Mouse (Mus musculus) embryo, embryonic 10 days (tissue): Measurements from ENCODE around the gene Gabpb2.

ENCODE experiments used
- DNase-seq: peaks from one replicate; pipeline ENCODE4 v3.0.0-alpha.2; 2015; ENCODE audit warnings: low spot score

Gene Gabpb2

GRCm38 (mm10) chr3:95217255-95218134 lies at the start of gene Gabpb2:
TSS of gene Gabpb2 (minus strand) at chr3:95217916.
- peak; percentile 97 for DNase-seq

- no peak for DNase-seq
Observed at GRCm38 (mm10) chr3:95266052-95266451, 48.3 kb upstream of the Gabpb2 start.

DNA sequence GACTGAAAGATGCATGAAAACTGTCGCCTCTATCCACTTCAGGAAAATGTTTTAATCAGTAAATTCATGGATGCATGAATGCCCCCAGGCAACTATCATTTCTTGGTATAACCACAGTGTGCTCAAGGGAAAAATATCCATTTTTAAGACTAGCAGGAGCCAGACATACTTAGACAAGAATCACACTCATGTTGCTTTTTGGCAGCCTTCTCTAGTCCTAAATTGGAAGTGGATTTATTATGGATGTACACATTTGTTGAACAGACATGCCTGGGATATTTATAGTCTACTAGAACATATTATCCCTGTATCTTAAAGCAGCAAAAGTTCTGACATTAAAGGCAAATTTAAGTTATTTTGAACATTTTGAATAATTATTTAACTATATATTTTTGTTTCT lies 47.0 kb upstream of the Gabpb2 start:
- no peak for DNase-seq

- DNase-seq, result peak; percentile 88
Observed at GRCm38 (mm10) chr3:95263089-95263739, 45.5 kb upstream of the Gabpb2 start.

- no peak for DNase-seq
Observed at GRCm38 (mm10) chr3:95261975-95262374, 44.3 kb upstream of the Gabpb2 start.

DNA sequence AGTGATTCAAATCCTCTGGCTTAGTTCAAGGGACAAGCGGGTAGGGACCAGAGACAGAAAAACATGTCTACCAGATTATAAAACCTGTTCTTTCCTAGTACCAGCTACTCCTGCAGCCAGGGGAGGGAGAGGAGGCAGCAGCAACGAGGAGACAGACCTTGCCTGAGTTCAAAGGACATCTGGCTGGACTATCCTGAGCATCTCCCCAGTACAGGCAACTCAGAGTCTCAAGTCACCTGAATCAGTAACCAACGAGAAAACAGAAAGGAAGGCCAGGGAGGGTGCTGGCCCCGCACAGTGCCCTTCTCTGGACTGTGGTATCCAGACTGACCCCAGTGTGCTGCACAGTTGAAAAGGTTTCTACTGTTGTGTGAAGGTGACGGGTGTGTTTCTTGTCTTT lies 39.2 kb upstream of the Gabpb2 start:
- DNase-seq, result no peak

GRCm38 (mm10) chr3:95250783-95251424 lies 33.2 kb upstream of the Gabpb2 start, which contains the start of gene Bnipl:
TSS of gene Bnipl (minus strand) at chr3:95251193.
- DNase-seq, result no peak

GRCm38 (mm10) chr3:95250361-95250760 lies 32.6 kb upstream of the Gabpb2 start:
- DNase-seq, result no peak

- no peak for DNase-seq
Observed at GRCm38 (mm10) chr3:95247660-95248336, 30.1 kb upstream of the Gabpb2 start.

- no peak for DNase-seq
Observed at GRCm38 (mm10) chr3:95246465-95247231, 28.9 kb upstream of the Gabpb2 start.

DNA sequence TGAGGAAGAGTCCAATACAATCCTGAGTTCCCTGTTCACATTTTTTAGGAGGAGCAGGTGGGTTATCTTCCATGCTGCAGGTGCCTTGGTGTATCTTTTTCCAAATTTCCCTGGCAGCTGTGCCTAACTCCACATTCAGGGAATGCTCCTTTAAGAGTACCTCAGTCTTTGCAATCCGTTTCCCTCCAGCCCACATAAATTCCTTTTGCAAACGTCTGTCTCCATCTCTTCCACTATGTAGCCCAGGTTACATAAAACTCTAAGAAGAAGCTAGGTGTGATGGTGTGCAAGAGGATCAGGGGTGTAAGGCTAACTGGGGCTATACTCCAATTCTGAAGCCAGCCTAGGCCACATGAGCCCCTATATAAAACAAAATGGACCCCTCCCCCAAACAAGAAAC lies 25.4 kb upstream of the Gabpb2 start:
- DNase-seq, result no peak

GRCm38 (mm10) chr3:95241498-95241897 lies 23.8 kb upstream of the Gabpb2 start, which contains the start of gene Gm128:
TSS of gene Gm128 (minus strand) at chr3:95241598.
- no peak for DNase-seq

DNA sequence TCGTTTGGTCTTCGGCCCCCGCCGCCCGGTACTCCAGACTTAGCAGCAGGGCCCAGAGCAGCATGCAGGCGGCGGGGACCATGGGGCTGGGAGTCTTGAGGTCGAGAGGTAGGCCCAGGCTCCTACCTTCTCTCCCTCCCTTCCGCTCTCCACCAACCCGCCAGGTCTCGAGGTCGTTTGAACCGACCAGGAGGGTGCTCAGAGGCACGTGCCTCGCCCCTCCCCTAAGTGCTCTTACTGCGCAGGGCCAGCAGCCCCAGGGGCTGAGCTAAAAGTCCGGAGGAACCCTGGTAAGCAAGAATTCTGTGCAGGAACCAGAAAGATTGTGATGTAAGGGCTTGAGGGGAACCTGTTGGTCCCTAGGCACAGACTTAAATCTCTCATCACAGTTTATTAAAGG lies 23.2 kb upstream of the Gabpb2 start:
- DNase-seq, result no peak

GRCm38 (mm10) chr3:95239971-95240370 lies 22.3 kb upstream of the Gabpb2 start:
- DNase-seq, result no peak

DNA sequence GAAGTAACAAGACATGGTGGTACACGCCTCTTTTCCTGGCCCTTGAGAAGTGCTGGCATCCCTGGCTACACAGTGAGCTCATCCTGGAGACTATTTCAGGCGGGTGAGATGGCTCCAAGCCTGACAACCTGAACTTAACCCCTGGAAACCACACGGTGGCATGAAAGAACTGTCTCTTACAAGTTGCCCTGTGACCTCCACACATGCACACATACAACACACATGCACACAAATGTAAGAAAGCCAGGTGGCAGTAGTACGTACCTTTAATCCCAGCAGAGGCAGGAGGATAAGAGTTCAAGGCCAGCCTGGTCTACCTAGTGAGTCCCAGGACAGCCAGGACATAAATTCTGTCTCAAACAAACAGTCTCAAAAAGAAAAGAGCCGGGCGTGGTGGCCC lies 21.3 kb upstream of the Gabpb2 start:
- DNase-seq, result no peak

DNA sequence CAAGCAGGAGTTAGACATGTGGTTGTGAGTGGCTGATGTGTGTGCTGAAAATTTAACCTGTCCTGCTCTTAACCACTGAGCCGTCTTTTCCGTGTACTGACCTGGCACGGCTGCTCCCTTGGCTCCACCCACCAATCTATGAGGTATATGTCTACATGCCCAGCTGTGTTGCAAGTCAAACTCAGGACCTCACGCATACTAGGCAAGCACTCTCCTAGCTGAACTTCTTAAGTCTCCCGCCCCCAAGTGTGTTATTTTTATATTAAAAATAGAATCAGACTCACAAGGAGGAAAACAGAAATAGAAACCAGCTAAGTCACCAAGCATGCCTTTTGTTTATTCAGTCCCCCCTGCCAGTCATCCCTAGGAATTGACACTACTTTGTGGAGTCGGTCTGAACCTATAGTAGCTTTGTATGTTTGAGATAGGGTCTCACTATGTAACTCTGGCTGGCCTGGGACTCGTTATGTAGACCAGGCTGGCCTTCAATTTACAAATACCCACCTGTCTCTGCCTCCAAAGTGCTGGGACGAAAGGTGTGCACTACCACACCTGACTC lies 19.9 kb upstream of the Gabpb2 start:
- no peak for DNase-seq

DNA sequence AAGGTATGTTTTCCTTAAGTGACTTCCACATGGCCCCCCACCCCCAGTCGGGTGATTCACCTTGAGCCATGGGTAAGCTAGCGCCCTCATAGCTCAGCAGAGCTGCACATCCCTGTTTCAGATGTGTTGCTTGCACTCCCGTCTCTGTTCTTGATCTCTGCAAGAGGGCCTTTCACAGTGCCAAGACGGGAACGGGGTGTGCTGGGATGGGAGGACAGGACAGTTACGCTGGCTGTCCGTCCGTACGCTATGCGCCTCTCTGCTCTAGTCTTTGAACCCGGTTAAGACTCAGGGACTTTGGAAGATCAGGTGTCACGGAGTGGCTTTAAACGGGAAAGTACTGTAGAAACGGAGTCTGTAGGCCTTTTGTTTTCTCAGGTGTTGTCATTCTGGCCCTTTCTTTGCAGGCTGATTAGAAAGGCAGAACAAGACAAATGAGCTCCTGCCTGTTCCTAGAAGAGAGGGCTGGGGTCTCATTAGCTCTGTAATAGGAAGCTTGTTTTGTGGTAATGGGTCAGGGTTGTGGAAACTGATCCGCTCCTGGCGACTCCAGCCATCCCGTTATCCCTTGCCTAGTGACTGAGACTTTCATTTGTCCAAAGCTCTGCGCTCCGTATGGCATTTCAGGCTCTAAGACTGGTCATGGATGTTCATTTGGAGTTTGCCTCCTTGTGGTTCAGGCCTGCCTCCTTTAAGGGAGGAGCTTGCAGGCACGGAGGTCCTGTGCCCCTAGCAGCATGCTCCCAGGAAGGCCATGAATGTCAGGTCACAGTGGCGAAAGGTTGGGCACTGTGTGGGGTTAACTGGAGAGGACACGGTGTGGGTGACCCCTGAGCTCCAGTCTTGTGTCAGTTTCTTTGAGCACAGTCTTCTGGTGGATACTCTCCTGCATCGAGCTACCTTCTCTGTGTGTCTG lies 17.9 kb upstream of the Gabpb2 start:
- DNase-seq, result peak; percentile 43

GRCm38 (mm10) chr3:95233303-95233980 lies 15.7 kb upstream of the Gabpb2 start:
- DNase-seq, result no peak

DNA sequence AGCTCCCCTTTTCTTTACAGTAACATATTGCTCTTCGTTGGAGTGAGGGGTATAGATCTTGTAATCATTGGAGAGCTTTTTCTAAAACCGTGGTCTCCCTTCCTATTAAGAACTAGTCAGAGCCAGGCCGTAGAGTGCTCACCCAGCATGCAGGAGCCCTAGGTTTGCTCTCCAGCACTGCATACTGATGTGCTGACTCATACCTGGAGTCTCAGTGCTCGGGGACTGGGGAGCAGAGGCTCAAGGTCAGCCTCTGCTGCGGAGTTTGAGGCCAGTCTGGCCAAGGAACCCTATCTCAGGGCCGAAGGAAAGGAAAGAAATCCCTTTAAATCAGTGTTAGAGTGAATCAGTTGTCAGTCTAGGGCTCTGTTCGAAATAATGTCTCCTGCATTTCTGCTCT lies 15.1 kb upstream of the Gabpb2 start:
- no peak for DNase-seq
